Mouse (Mus musculus) ovary, postnatal 14 days (tissue): Measurements from ENCODE around the gene Tmem136.

Experiments used
- DNase-seq: peaks from one replicate; pipeline ENCODE4 v3.0.0; 2022; ENCODE audit warnings: low spot score

The Tmem136 gene

GRCm38 (mm10) chr9:43076163-43076562, 40.2 kb downstream of the Tmem136 start:
- DNase-seq, result no peak

DNA sequence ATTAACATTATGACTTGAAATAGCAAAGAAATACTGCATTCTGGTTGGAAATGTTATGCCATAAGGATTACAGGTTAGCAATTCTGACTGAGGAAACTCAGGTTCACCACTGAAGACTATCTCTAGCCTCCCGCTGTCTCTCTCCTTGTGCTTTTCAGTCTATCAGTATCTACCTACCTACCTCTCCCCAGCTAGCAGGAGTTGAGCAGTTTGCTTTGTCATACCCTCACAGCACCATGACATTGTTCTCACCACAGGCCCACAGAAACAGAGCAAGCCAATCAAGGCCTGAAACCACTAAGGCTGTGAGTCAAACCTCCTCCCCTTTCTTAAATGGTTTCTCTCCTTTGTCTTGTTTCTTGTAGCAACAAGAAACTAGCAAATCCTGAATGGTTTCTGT, 41.8 kb downstream of the Tmem136 start:
- DNase-seq, result no peak

- no peak for DNase-seq
Observed at GRCm38 (mm10) chr9:43071741-43072140, 44.6 kb downstream of the Tmem136 start.

DNA sequence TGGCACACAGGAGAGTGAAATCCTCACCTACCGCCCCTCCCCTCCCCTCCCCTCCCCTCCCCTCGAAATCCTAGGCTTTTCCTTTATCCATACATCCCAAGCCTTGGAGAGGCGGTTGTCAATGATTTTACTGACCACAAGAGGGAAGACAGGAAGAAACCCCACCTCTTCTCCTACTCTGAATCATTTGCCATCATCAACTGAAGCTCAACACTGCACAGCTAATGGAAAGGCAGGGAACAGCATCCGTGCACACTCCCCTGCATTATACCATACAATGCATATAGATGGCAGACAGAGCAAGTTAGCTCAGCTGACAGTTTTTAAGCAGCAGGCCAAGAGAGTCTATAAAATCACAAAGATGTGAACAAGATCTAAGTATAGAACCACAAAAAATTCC, 45.2 kb downstream of the Tmem136 start:
- no peak for DNase-seq

DNA sequence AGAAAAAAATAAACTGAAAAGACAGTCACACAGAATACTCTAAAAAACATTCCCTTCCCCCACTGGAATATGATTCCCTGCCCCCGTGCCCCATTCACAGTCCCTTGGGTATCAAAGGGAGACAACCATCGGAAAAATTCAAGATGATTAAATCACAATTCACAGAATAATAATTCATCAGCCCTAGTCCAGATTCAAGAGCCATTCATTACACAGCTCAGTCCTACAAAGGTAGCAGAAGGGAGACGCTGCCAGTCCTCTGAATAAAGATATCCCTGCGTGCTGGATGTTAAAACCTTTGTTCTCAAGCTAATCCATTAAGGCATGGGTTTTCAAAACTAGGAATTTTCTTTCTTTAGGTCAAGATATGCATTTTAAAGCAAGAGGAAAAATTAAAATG, 45.8 kb downstream of the Tmem136 start:
- no peak for DNase-seq

DNA sequence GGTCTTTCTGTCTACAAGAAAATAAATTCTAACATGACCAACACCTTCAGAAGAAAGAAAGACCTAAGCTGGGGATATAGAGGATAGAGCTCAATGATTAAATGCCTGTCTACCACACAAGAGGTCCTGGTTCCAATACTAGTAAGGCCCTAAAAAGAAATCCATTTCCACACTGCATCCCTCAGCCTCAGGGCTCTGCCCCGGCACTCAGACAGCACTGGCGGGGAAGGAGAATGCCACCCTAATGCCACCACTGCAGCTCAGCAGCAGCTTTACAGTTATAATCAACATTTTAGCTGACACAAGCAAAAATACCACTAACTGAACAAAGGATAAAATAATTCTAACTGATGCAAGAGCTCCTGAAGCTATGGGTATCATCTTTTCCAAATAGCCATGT, 46.2 kb downstream of the Tmem136 start:
- DNase-seq, result no peak

DNA sequence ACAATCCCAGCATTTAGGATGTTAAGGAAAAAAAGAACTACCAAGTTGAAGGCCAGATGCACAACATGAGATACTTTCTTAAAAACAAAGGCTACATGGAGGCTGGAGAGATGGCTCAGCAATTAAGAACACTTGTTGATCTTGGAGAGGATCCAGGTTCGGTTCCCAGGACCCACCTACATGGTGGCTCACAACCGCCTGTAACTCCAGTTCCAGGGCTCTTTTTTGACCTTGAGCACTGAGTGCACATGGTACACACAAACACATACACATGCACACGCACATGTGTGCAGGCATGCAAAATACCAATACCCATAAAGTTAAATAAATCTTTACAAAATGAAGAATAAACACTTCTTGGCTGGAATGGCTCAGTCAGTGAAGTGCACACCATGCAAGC, 48.5 kb downstream of the Tmem136 start:
- no peak for DNase-seq

- no peak for DNase-seq
Observed at GRCm38 (mm10) chr9:43065231-43065630, 51.1 kb downstream of the Tmem136 start.

DNA sequence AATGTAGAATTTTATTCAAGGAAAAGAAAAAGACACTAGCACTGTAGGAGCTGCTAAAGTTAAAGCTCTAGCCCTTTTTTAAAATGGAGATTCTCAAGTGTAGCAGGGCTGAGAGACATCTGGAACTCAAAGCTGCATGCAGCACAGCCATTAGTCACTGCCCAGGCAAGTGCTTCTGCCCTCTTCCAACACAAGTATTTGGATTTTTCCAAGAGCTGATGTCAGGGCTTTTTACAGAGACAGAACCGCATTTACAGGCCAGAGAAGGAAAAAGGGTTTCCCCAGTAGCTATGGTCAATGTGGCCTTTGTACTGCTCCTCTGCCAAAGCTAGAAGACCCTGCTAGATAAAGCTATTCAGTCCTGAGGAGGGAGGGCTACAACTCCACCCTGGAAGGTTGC, 54.8 kb downstream of the Tmem136 start:
- no peak for DNase-seq
